Mouse (Mus musculus) left cerebral cortex, adult 18-20 months (tissue): ENCODE results near the gene Nkiras2. TPM values are rescaled to one million over a fixed set of nuclear protein-coding genes. Genes with fewer than 3 reads are reported as not detected.
"Not testable (repeated sequence)": the region's sequence is repeated elsewhere in the genome, so short reads cannot be mapped to it uniquely, and the experiment has no call there.

Experiments used
- DNase-seq, 2 experiments: peaks; one replicate each; pipeline ENCODE4 v3.0.0; 2021 to 2022; ENCODE audit warnings: low spot score in 2 of 2, mixed read lengths in 1 of 2
- total RNA-seq, 2 experiments: library from RNA; stranded (reverse); gene quantifications; 2 replicates each; pipeline ENCODE4 v1.2.3; 2021

The Nkiras2 gene
- total RNA-seq, 2 experiments from 2014 or later = 11.7 to 13.0 TPM

- DNase-seq = peak; percentile 65 to 69
Measured at GRCm38 (mm10) chr11:100626701-100627195, 7.7 kb downstream of the Nkiras2 start.

- DNase-seq = no peak
Measured at GRCm38 (mm10) chr11:100628056-100628455, 9.0 kb downstream of the Nkiras2 start.

- DNase-seq = no peak
Measured at GRCm38 (mm10) chr11:100628862-100629352, 9.9 kb downstream of the Nkiras2 start.

- no peak for DNase-seq
Measured at GRCm38 (mm10) chr11:100634530-100634929, 15.5 kb downstream of the Nkiras2 start.

- DNase-seq = peak; percentile 48 to 76
Measured at GRCm38 (mm10) chr11:100640159-100640906, 21.3 kb downstream of the Nkiras2 start.

- peak; percentile 36 to 44 for DNase-seq
Measured at GRCm38 (mm10) chr11:100643612-100644575, 24.9 kb downstream of the Nkiras2 start.

- DNase-seq = peak; percentile 20 to 25
Measured at GRCm38 (mm10) chr11:100646265-100646664, 27.2 kb downstream of the Nkiras2 start.

GRCm38 (mm10) chr11:100648405-100648804 lies 29.4 kb downstream of the Nkiras2 start:
- DNase-seq = no peak

GRCm38 (mm10) chr11:100651205-100651604 lies 32.2 kb downstream of the Nkiras2 start:
- no peak for DNase-seq

- no peak for DNase-seq
Measured at GRCm38 (mm10) chr11:100651748-100652147, 32.7 kb downstream of the Nkiras2 start.

- DNase-seq = not testable (repeated sequence)
Measured at GRCm38 (mm10) chr11:100655589-100655988, 36.5 kb downstream of the Nkiras2 start.

- DNase-seq = no peak
Measured at GRCm38 (mm10) chr11:100656458-100656857, 37.4 kb downstream of the Nkiras2 start.

GRCm38 (mm10) chr11:100659806-100660205 lies 40.8 kb downstream of the Nkiras2 start:
- no peak for DNase-seq

GRCm38 (mm10) chr11:100671049-100671448 lies 52.0 kb downstream of the Nkiras2 start:
- no peak for DNase-seq

- no peak for DNase-seq
Measured at GRCm38 (mm10) chr11:100671956-100672355, 52.9 kb downstream of the Nkiras2 start.

GRCm38 (mm10) chr11:100673169-100673568 lies 54.1 kb downstream of the Nkiras2 start:
- peak in 1 of 2 experiments; percentile 15 for DNase-seq

Other genes starting within 250 kb of the Nkiras2 start
- 10 to 100 TPM; 47.2 to 49.3 TPM for gene Jup, start 221.5 kb upstream of the Nkiras2 start, total RNA-seq
- 10 to 100 TPM; 10.4 to 11.3 TPM for gene P3h4, start 204.4 kb upstream of the Nkiras2 start, total RNA-seq
- 1 to 10 TPM; 4.3 to 6.6 TPM for gene Fkbp10, start 203.5 kb upstream of the Nkiras2 start, total RNA-seq
- 10 to 100 TPM; 47.2 to 53.8 TPM for gene Nt5c3b, start 177.4 kb upstream of the Nkiras2 start, total RNA-seq
- 1 to 10 TPM in 1 of 2 experiments, under 1 TPM in 1; 0.82 to 1.2 TPM for gene Klhl10, start 177.3 kb upstream of the Nkiras2 start, total RNA-seq
- gene Klhl11, start 146.5 kb upstream of the Nkiras2 start, total RNA-seq = 100 to 1,000 TPM; 104 to 106 TPM
- gene Acly, start 91.2 kb upstream of the Nkiras2 start, total RNA-seq = 100 to 1,000 TPM; 133 to 140 TPM
- gene Ttc25, start 73.6 kb upstream of the Nkiras2 start, total RNA-seq = 1 to 10 TPM in 1 of 2 experiments, under 1 TPM in 1; 0.98 to 1.5 TPM
- gene Cnp, start 44.3 kb upstream of the Nkiras2 start, total RNA-seq = 100 to 1,000 TPM in 1 of 2 experiments, 10 to 100 TPM in 1; 92.4 to 131 TPM
- gene Dnajc7, start 924 bp downstream of the Nkiras2 start, total RNA-seq = 100 to 1,000 TPM; 258 to 267 TPM
- gene Zfp385c, start 73.2 kb downstream of the Nkiras2 start, total RNA-seq = under 1 TPM; 0.35 to 0.66 TPM
- 1 to 10 TPM; 1.8 to 2.4 TPM for gene Dhx58, start 85.0 kb downstream of the Nkiras2 start, total RNA-seq
- gene Kat2a, start 93.2 kb downstream of the Nkiras2 start, total RNA-seq = 10 to 100 TPM; 63.2 to 63.3 TPM
- gene Hspb9, start 94.6 kb downstream of the Nkiras2 start, total RNA-seq = not detected
- 100 to 1,000 TPM; 152 to 162 TPM for gene Rab5c, start 119.0 kb downstream of the Nkiras2 start, total RNA-seq
- gene Kcnh4, start 140.7 kb downstream of the Nkiras2 start, total RNA-seq = 10 to 100 TPM; 12.9 to 15.9 TPM
- gene Hcrt, start 143.7 kb downstream of the Nkiras2 start, total RNA-seq = not detected
- 1 to 10 TPM; 7.0 to 8.6 TPM for gene Ghdc, start 151.7 kb downstream of the Nkiras2 start, total RNA-seq
- 10 to 100 TPM; 26.8 to 28.0 TPM for gene Stat5b, start 231.5 kb downstream of the Nkiras2 start, total RNA-seq
- 1 to 10 TPM; 1.8 to 2.5 TPM for gene Stat5a, start 240.1 kb downstream of the Nkiras2 start, total RNA-seq